Mouse (Mus musculus): ENCODE data around the gene Pi4k2b. TPM values are rescaled to one million over a fixed set of nuclear protein-coding genes. Genes with fewer than 3 reads are reported as not detected.
"Not testable (repeated sequence)": the region's sequence is repeated elsewhere in the genome, so short reads cannot be mapped to it uniquely, and the experiment has no call there.

The Pi4k2b gene
- polyA plus RNA-seq (2012; ENCODE audit: insufficient read depth, insufficient read length, low replicate concordance, missing spikeins) = not detected in 2 replicates

DNA sequence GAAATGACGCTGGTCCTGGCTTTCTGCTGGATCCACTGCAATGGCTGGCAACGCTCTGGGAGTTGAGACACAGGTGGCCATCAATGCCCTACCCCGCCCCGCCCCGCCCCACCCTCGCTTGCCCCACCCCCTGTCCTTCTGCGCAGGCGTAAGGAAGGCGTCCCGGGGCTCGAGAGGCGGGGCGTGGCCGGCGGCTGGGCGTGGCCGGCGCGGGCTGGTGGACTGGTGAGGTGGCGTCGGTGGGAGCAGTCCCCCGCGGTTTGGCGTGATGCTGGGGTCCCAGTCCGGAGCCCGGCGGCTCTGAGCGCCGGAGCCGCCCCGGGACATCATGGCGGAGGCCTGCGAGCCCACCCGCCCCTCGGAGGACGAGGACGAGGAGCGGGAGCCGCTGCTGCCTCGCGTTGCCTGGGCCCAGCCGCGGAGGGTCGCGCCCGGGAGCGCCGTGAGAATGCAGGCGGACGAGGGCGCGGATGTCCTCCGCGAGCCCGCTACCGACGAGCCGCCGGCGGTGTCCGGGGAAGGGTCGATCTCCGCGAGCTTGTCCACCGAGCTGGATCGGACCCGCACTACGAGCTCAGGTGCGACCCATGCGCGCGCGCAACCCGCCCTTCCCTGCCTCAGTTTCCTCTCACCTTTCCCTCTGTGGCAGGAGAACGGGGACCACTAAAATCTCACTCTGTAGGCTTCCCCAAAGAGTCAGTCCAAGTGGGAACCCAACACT, at the start of gene Pi4k2b:
Pi4k2b (plus strand) TSS at position 184 of the 721 bp plus-strand sequence.
- no peak for TF ChIP-seq POLR2A (IDR thresholded peaks at IDR 0.05; ENCODE audit: insufficient read depth, low read depth, low read length)
- TF ChIP-seq CTCF (IDR thresholded peaks at IDR 0.05; ENCODE audit: insufficient read depth, low read depth, low read length) = no peak
- Histone ChIP-seq H3K4me1 (ENCODE audit: control insufficient read depth, insufficient read depth, low read length) (no peaks in the 10 kb centered on the region), H3K27ac (ENCODE audit: insufficient read depth, low read depth, low read length) (no peak within 1 kb of the TSS), H3K4me3 (ENCODE audit: insufficient read depth, low read depth, low read length) (peak within 1 kb of the TSS; percentile 74)
- under 1% methylated on average over 75 of the region's 75 CpGs for WGBS

DNA sequence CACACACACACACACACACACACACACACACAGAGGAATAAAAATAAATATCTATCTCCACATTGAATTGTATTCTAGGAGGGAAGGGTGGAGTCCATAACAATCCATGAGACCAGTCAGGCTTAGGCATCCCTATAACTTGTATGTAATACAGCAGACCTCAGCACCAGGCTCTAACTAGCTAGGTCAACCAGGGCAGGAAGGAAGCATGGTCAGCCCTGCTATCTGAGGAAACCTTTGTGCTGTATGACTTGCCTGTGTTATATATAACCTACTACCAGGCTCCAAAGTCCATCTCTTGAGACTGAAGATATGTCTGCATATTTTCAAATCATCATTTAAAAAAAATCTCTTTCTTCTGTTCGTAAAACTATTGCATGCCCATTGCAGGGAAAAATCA, 44.1 kb upstream of the Pi4k2b start:
- Histone ChIP-seq H3K4me1 (ENCODE audit: control insufficient read depth, insufficient read depth, low read length) (no peaks in the 10 kb centered on the region), H3K4me3 (ENCODE audit: insufficient read depth, low read depth, low read length) (no peak overlapping the region), H3K27ac (ENCODE audit: insufficient read depth, low read depth, low read length) (no peak overlapping the region)
- WGBS = 96% methylated on average over 1 of the region's 1 CpGs
- TF ChIP-seq CTCF (IDR thresholded peaks at IDR 0.05; ENCODE audit: insufficient read depth, low read depth, low read length) = no peak
- no peak for TF ChIP-seq POLR2A (IDR thresholded peaks at IDR 0.05; ENCODE audit: insufficient read depth, low read depth, low read length)

DNA sequence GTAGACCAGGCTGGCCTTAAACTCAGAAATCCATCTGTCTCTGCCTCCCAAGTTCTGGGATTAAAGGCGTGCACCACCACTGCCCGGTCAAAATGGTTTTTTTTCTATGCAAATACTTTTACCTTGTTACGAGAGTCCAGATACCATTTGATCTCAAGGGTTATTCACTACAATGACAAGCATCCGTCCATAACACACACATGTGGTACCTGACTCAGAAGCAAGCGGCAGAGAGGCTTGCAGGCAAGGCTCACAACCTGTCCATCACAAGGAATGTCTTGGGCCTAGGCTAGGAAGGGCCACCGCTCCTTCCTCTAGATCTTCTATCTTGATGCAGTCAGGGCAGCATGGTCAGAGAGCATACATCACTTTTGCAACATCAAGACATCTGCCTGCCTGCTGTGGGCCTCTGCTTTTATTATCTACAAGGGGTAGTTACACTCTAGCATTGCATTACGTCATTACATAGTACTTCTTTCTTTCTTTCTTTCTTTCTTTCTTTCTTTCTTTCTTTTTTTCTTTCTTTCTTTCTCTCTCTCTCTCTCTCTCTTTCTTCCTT, 43.4 kb upstream of the Pi4k2b start:
- WGBS = 87% methylated on average over 7 of the region's 7 CpGs
- H3K4me1 ChIP-seq (ENCODE audit: control insufficient read depth, insufficient read depth, low read length); H3K27ac ChIP-seq (ENCODE audit: insufficient read depth, low read depth, low read length); H3K4me3 ChIP-seq (ENCODE audit: insufficient read depth, low read depth, low read length): not testable (repeated sequence)

DNA sequence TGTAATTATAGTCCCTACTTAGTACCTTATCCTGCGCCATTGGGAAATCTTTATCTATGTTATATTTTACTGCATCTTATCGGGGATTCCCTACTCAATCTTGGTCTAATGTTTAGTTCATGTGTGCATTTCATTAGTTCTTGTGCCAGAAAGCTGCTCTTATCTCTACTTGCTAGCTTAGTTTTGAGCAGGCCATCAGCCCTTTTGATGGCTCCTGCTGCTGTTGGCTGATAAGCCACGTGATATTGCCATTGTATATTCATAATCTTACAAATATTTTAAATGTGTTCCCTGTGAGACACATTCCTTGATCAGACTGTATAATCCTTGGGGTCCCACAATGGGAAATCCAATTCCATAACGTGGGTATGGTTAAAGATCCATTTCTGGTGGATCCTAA, 36.8 kb upstream of the Pi4k2b start:
- no peak overlapping the region for H3K4me3 ChIP-seq (ENCODE audit: insufficient read depth, low read depth, low read length)
- TF ChIP-seq POLR2A (IDR thresholded peaks at IDR 0.05; ENCODE audit: insufficient read depth, low read depth, low read length) = no peak
- no peak for TF ChIP-seq CTCF (IDR thresholded peaks at IDR 0.05; ENCODE audit: insufficient read depth, low read depth, low read length)
- 84% methylated on average over 4 of the region's 4 CpGs for WGBS
- H3K27ac ChIP-seq (ENCODE audit: insufficient read depth, low read depth, low read length) = no peak overlapping the region
- H3K4me1 ChIP-seq (ENCODE audit: control insufficient read depth, insufficient read depth, low read length) = no peaks in the 10 kb centered on the region

DNA sequence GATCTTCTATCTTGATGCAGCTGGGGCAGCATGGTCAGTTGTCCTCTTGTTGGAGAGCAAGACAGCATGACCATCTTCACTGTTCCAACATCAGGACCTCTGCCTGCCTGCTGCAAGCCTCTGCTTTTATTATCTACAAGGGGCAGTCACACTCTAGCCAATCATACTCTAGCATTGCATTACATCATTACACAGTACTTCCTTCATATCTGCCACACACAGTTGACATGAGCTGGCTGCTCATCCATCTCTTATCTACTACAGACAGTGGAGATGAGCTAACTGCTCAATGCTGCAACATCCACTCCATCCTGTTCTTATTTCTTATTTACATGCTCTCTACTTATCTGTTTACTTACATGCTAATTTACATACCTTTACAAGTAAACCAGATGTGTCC, 28.7 kb upstream of the Pi4k2b start:
- H3K27ac ChIP-seq (ENCODE audit: insufficient read depth, low read depth, low read length) = no peak overlapping the region
- no peaks in the 10 kb centered on the region for H3K4me1 ChIP-seq (ENCODE audit: control insufficient read depth, insufficient read depth, low read length)
- H3K4me3 ChIP-seq (ENCODE audit: insufficient read depth, low read depth, low read length) = no peak overlapping the region
- TF ChIP-seq POLR2A (IDR thresholded peaks at IDR 0.05; ENCODE audit: insufficient read depth, low read depth, low read length) (no peak), CTCF (IDR thresholded peaks at IDR 0.05; ENCODE audit: insufficient read depth, low read depth, low read length) (no peak)

DNA sequence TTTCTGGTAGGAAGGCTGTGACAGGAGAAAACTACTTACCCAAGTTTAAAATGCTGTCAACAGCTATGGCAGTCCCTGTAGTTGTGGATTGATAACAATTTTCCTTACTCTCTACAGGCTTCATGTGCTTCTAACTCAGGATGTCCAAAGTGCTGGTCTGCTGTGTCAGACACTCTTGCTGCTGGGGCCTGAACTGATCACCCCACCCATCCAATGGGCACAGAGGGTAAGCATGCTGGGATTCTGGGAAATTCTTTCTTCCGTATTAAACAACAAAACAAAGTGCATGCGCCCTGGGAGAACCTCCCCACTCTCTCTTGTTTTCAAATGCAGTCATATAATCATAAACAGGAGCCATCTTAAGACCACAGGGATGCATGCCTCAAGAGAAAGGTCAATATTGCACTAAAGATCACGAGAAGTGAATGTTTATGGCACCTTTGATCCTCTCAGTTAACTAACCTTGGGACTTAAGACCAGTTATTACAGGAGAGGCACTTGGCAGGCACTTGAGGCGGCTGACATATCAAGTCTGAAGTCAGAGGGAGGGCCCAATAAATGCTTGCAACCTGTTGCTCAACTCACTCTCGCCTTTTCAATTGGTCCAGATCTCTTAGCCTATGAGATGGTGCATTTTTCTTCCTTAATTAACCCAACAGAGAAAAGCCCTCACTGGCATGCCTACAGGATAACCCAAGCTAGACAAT, 24.5 kb upstream of the Pi4k2b start:
- 85% methylated on average over 5 of the region's 5 CpGs for WGBS
- Histone ChIP-seq H3K27ac (ENCODE audit: insufficient read depth, low read depth, low read length) (no peak overlapping the region), H3K4me1 (ENCODE audit: control insufficient read depth, insufficient read depth, low read length) (no peaks in the 10 kb centered on the region), H3K4me3 (ENCODE audit: insufficient read depth, low read depth, low read length) (no peak overlapping the region)
- no peak for TF ChIP-seq POLR2A (IDR thresholded peaks at IDR 0.05; ENCODE audit: insufficient read depth, low read depth, low read length)
- TF ChIP-seq CTCF (IDR thresholded peaks at IDR 0.05; ENCODE audit: insufficient read depth, low read depth, low read length) = no peak

DNA sequence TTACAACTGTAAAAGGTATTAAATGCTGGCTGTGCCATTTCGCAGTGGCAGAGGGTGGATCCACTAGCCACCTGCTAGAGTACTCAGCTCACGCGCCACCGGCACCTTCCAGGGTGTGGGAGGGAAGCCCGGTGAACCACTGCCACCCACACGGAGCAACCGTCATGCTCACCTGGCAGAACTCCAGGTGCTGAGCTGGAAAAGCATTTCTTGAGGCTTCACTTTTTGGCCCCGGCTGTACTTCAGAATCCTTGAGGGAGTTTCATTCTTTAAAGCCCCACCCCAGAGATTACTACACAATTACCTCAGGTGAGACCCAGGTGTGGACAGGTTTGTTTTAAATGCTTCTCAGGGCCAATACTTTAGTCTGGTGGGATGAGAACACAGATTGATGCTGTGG, 20.4 kb upstream of the Pi4k2b start:
- Histone ChIP-seq H3K27ac (ENCODE audit: insufficient read depth, low read depth, low read length) (no peak overlapping the region), H3K4me1 (ENCODE audit: control insufficient read depth, insufficient read depth, low read length) (no peaks in the 10 kb centered on the region), H3K4me3 (ENCODE audit: insufficient read depth, low read depth, low read length) (no peak overlapping the region)
- no peak for TF ChIP-seq POLR2A (IDR thresholded peaks at IDR 0.05; ENCODE audit: insufficient read depth, low read depth, low read length)
- 68% methylated on average over 8 of the region's 8 CpGs for WGBS

DNA sequence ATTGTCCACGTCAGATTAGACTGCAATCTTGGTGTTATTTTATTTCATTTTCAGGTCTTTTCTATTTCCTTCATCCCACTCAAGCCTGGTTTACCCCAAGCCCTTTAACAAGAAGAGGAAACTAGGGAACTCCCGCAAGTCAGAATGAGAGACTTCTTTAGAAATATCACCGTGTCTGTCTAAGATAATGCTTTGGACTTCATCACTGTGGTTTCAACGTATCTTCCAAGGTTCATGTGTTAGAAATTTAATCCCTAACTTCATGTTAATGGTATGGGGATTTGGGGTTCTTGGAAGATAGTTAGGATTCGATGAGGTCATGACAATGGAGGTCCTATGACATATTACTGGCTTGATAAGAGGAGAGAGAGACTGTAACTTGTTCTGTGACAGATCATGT, 13.6 kb upstream of the Pi4k2b start:
- H3K4me3 ChIP-seq (ENCODE audit: insufficient read depth, low read depth, low read length) = no peak overlapping the region
- no peak overlapping the region for H3K27ac ChIP-seq (ENCODE audit: insufficient read depth, low read depth, low read length)
- 88% methylated on average over 5 of the region's 5 CpGs for WGBS
- no peak for TF ChIP-seq CTCF (IDR thresholded peaks at IDR 0.05; ENCODE audit: insufficient read depth, low read depth, low read length)
- no peak for TF ChIP-seq POLR2A (IDR thresholded peaks at IDR 0.05; ENCODE audit: insufficient read depth, low read depth, low read length)
- no peaks in the 10 kb centered on the region for H3K4me1 ChIP-seq (ENCODE audit: control insufficient read depth, insufficient read depth, low read length)

DNA sequence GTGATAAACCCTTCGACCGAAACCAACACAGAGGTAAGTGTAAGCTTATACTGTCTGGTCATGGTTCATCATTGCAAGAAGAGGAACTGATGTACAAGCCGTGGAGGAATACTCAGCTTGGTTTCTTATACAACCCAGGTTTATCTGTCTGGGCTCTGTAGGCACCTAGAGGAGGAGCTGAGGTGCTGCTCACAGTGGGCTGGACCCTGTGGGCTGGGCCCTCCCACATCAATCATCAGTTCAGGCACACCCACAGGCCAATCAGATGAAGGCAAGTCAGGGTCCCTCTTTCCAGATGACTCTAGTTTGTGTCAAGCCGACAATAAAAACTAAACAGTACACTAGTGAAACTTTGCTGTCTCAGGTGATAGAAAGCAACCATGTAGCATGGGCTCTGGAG, 8.6 kb upstream of the Pi4k2b start:
- TF ChIP-seq CTCF (IDR thresholded peaks at IDR 0.05; ENCODE audit: insufficient read depth, low read depth, low read length) (no peak), POLR2A (IDR thresholded peaks at IDR 0.05; ENCODE audit: insufficient read depth, low read depth, low read length) (no peak)
- no peaks in the 10 kb centered on the region for H3K4me1 ChIP-seq (ENCODE audit: control insufficient read depth, insufficient read depth, low read length)
- WGBS = 87% methylated on average over 4 of the region's 4 CpGs
- H3K4me3 ChIP-seq (ENCODE audit: insufficient read depth, low read depth, low read length) = no peak overlapping the region
- no peak overlapping the region for H3K27ac ChIP-seq (ENCODE audit: insufficient read depth, low read depth, low read length)

All from olfactory bulb, adult 2 months (tissue).